Mouse (Mus musculus) thymus, postnatal 4 days (tissue): ENCODE results near the gene Scamp3.
A peak's percentile ranks its signal among the peaks of the same experiment; 100 is the strongest.

ENCODE experiments used
- DNase-seq: peaks from one replicate; pipeline ENCODE4 v3.0.0; 2021

Scamp3 gene

GRCm38 (mm10) chr3:89227307-89228179, 50.3 kb downstream of the Scamp3 start:
- peak; percentile 70 for DNase-seq

GRCm38 (mm10) chr3:89228180-89228549, 50.9 kb downstream of the Scamp3 start:
- DNase-seq: peak; percentile 93

- no peak for DNase-seq
Observed at GRCm38 (mm10) chr3:89228836-89229235, 51.6 kb downstream of the Scamp3 start, which contains the start of gene Muc1. TSS of gene Muc1 (plus strand) at chr3:89229057.

GRCm38 (mm10) chr3:89229276-89229675, 52.0 kb downstream of the Scamp3 start:
- no peak for DNase-seq

- DNase-seq: no peak
Observed at GRCm38 (mm10) chr3:89230561-89230960, 53.3 kb downstream of the Scamp3 start.

GRCm38 (mm10) chr3:89231345-89231744, 54.1 kb downstream of the Scamp3 start:
- DNase-seq: no peak

GRCm38 (mm10) chr3:89231772-89232275, 54.6 kb downstream of the Scamp3 start:
- no peak for DNase-seq
